Mouse (Mus musculus) spleen, adult 2 months (tissue): ENCODE measurements around the gene Sorcs3.

ENCODE experiments used
- CTCF ChIP-seq: fragments of 200-500 bp; IDR thresholded peaks from 2 replicates; pipeline ENCODE4 v1.5.1; 2011; ENCODE audit warnings: mild to moderate bottlenecking, inconsistent platforms; ENCODE audit not compliant: insufficient read depth, insufficient read length, insufficient replicate concordance; ENCODE audit errors: extremely low read depth
- POLR2A ChIP-seq: fragments of 200-500 bp; IDR thresholded peaks from 2 replicates; pipeline ENCODE4 v1.6.1; 2011; ENCODE audit warnings: low read depth, low read length, inconsistent platforms

- TF ChIP-seq CTCF: no peak
- TF ChIP-seq POLR2A: no peak
Measured at GRCm38 (mm10) chr19:48577169-48577568, 371.3 kb downstream of the Sorcs3 start.
